Mouse (Mus musculus) intestine, embryonic 16.5 days (tissue): ENCODE measurements around the gene Zfpm1. TPM values are rescaled to one million over a fixed set of nuclear protein-coding genes. Genes with fewer than 3 reads are reported as not detected.

ENCODE experiments used
- ATAC-seq: fragments of 200-750 bp; cut with Nextera tagmentation; 2 replicates; pipeline ENCODE4 v1.8.0; 2017; ENCODE audit warnings: moderate TSS enrichment, moderate library complexity
- H3K27ac ChIP-seq: fragments of 300-500 bp; sonication (generic); 2 replicates; pipeline ENCODE4 v1.5.1; 2014; ENCODE audit warnings: mild to moderate bottlenecking, low read length
- H3K27me3 ChIP-seq: fragments of 300-500 bp; sonication (generic); replicated peaks from 2 replicates; pipeline ENCODE4 v1.6.1; 2014; ENCODE audit warnings: low read length, control low read depth, mixed read lengths; ENCODE audit not compliant: control insufficient read depth, insufficient read depth
- H3K36me3 ChIP-seq: fragments of 300-500 bp; sonication (generic); 2 replicates; pipeline ENCODE4 v1.6.1; 2014; ENCODE audit warnings: low read length, control low read depth; ENCODE audit not compliant: control insufficient read depth, insufficient read depth
- H3K4me1 ChIP-seq: fragments of 300-500 bp; sonication (generic); 2 replicates; pipeline ENCODE4 v1.6.1; 2014; ENCODE audit warnings: low read length, control low read depth, mixed read lengths; ENCODE audit not compliant: control insufficient read depth, insufficient read depth
- H3K4me2 ChIP-seq: fragments of 300-500 bp; sonication (generic); 2 replicates; pipeline ENCODE4 v1.6.1; 2014; ENCODE audit warnings: low read depth, low read length, control low read depth
- H3K4me3 ChIP-seq: fragments of 300-500 bp; sonication (generic); 2 replicates; pipeline ENCODE4 v1.5.1; 2014; ENCODE audit warnings: mild to moderate bottlenecking, low read length
- H3K9ac ChIP-seq: fragments of 300-500 bp; sonication (generic); 2 replicates; pipeline ENCODE4 v1.6.1; 2014; ENCODE audit warnings: low read depth, low read length
- H3K9me3 ChIP-seq: fragments of 300-500 bp; sonication (generic); 2 replicates; pipeline ENCODE4 v1.6.1; 2016; ENCODE audit warnings: low read length, control low read depth; ENCODE audit not compliant: control insufficient read depth
- WGBS: fragments of 180-500 bp; shearing (Covaris S2); extraction: QIAGEN DNeasy Blood & Tissue Kit; methylation state at CpG from one replicate; pipeline ENCODE4 v1.1.7; 2014; 5-methylcytosine and 5-hydroxymethylcytosine counted together
- polyA plus RNA-seq: library from polyadenylated mRNA; unstranded; fragments of >200 nt; fragmentation: Nextera tagmentation; extraction: Ambion mirVana; gene quantifications from 2 replicates; pipeline ENCODE4 v1.2.1, GENCODE M21; 2015

Zfpm1 gene
- polyA plus RNA-seq, 1 experiment from 2014 or later, result 2.6 TPM

DNA sequence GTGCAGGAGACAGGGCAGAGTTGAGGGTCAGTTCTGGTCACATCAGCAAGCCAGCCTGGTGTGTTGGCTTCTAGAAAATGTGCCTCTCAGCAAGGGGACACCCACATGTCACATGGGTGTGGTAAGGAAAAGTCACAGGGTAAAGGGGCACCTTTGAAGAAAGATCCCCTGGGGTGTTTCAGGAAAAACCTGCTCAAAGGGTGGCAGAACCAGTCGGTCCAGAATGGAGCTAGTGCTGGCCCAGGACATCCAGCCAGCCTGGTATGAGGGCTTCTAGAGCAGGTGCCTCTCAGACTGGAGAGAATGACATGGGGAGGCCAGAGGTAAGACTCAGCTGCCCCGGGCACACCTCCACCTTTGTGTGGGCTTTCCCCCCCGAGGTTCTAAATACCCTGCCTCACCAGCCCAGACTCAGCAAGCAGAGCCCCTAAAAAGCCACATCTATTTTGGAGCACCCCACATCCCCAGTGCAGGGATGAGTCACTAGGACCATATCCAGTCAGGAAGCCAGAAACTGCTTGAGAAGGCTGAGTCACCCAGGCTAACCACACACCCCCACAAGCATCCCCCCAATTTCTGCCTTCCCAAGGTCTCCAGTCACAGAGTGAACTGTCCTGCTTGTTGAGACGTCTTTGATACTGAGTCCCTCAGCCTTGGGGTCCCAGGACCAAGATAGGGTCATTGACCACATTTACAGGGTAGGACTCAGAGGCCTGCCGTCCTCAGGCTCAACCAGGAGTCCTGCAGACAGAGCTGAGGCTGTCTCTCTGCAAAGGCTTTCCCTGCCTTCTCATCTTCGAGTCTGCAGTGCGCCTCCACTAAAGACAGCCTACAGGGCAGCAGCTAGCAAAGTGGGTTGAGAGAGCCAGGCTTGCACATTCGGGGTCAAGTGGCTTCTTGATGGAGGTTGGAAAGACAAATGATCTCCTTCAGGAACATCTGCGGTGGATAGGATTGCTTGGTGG, 74.0 kb downstream of the Zfpm1 start:
- Histone ChIP-seq H3K27ac (no peak overlapping the region), H3K4me1 (peaks cover 13% of the 10 kb centered on the region; the same call in 1 of the 2 replicates), H3K4me3 (no peak overlapping the region), H3K9me3 (no peaks in the 10 kb centered on the region), H3K9ac (no peak overlapping the region), H3K27me3 (no peaks in the 10 kb centered on the region), H3K36me3 (no peaks in the 10 kb centered on the region), H3K4me2 (no peak overlapping the region; the same call in 1 of the 2 replicates)
- WGBS, result 58% methylated on average over 9 of the region's 9 CpGs
- peak; percentile 85 for ATAC-seq

DNA sequence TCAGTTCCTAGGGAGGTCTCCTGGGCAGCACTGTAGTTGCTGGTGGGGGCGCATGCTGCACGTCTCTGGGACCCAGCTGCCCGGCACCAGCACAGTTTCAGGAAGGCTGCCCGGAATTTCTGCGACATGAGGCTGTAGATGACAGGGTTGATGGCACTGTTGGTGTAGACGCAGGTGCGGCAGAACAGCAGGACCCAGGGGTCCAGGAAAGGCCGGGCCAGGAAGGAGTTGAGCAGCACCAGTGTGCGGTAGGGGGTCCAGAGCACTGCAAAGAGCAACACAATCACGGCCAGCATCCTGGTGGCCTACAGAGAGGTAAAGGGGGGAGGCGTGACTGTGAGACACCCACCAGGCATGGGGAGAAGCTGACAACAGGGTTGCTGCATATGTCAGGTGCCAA, 75.3 kb downstream of the Zfpm1 start:
- Histone ChIP-seq H3K9me3 (no peaks in the 10 kb centered on the region), H3K27me3 (no peaks in the 10 kb centered on the region), H3K36me3 (no peaks in the 10 kb centered on the region), H3K4me1 (peaks cover 13% of the 10 kb centered on the region; the same call in 1 of the 2 replicates), H3K4me3 (no peak overlapping the region), H3K4me2 (no peak overlapping the region), H3K9ac (0 out of 2 replicates have a peak overlapping the region, but pooled peaks have one; percentile 13), H3K27ac (no peak overlapping the region)
- 60% methylated on average over 11 of the region's 11 CpGs for WGBS
- no peak for ATAC-seq

GRCm38 (mm10) chr8:122357641-122358040, 75.7 kb downstream of the Zfpm1 start:
- H3K9me3 ChIP-seq, result no peaks in the 10 kb centered on the region
- H3K4me3 ChIP-seq, result no peak overlapping the region
- no peaks in the 10 kb centered on the region for H3K27me3 ChIP-seq
- ATAC-seq, result no peak
- H3K36me3 ChIP-seq, result no peaks in the 10 kb centered on the region
- no peak overlapping the region for H3K4me2 ChIP-seq
- no peak overlapping the region for H3K9ac ChIP-seq
- WGBS, result 71% methylated on average over 5 of the region's 5 CpGs
- peaks cover 13% of the 10 kb centered on the region; the same call in 1 of the 2 replicates for H3K4me1 ChIP-seq
- no peak overlapping the region for H3K27ac ChIP-seq

- ATAC-seq, result no peak
- Histone ChIP-seq H3K4me2 (no peak overlapping the region), H3K36me3 (no peaks in the 10 kb centered on the region), H3K27me3 (no peaks in the 10 kb centered on the region), H3K4me1 (peaks cover 10% of the 10 kb centered on the region; the same call in 1 of the 2 replicates), H3K9me3 (no peaks in the 10 kb centered on the region), H3K4me3 (no peak overlapping the region), H3K9ac (no peak overlapping the region), H3K27ac (no peak overlapping the region)
- 78% methylated on average over 15 of the region's 15 CpGs for whole genome bisulfite sequencing
These were observed 77.3 kb downstream of the Zfpm1 start for GRCm38 (mm10) chr8:122359111-122359775.

DNA sequence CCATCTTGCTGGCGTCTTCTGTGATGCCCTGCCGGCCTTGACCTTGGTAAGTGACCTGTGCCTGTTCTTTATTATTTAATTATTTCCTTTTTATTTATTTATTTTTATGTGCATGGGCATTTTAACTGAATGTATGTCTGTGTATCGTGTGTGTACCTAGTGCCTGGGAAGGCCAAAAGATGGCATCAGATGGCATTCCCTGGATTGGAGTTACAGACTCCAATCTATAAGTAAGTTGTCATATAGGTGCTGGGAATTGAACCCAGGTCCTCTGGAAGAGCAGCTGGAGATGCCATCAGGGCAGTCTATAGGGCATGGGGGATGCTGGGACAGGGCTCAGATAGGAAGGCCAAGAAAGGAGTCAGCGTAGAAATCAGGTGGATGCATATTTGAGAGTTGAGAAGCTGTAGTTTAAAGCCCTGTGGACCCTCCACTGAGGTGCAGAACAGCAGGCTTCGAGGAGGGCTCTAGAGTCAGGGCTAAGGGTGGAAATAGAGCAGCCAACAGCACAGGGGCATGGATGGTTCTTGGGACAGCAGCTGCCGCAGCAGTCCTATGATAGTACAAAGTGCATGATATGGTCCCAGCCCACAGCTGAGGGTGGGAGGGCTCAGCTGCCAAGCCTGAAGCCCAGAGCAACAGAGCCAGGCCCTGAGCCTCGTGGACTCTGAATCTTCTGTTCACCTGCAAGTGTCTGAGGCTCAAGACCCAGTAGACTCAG, 78.9 kb downstream of the Zfpm1 start, which contains the start of gene Trhr2:
Trhr2 (minus strand) TSS at position 51 of the 721 bp plus-strand sequence.
- Histone ChIP-seq H3K9ac (no peak within 1 kb of the TSS), H3K27ac (no peak within 1 kb of the TSS), H3K4me2 (no peak within 1 kb of the TSS), H3K36me3 (no peaks in the 10 kb centered on the region), H3K4me3 (no peak within 1 kb of the TSS), H3K9me3 (no peaks in the 10 kb centered on the region), H3K27me3 (no peaks in the 10 kb centered on the region), H3K4me1 (peaks cover 3% of the 10 kb centered on the region; the same call in 1 of the 2 replicates)
- ATAC-seq, result peak; percentile 70; the same call in 1 of the 2 replicates
- 71% methylated on average over 7 of the region's 7 CpGs for WGBS

DNA sequence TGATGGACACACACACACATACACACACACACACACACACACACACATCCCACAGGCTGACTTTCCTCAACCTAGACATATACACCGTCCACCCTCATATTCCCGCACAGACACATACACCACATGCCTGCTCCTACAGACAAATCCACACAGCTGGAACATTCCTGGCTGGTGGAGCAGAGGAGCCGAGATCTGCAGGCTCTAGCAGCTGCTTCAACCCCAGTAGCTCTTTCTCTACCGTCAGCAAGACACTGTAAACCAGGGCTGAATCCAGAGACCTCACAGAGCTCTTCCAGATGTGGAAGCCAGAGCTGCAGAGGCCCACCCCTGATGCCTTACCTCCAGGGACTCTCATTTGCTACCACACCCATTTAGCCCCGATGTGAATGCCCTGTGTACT, 80.3 kb downstream of the Zfpm1 start:
- Histone ChIP-seq H3K4me1 (no peaks in the 10 kb centered on the region), H3K4me2 (no peak overlapping the region), H3K27me3 (no peaks in the 10 kb centered on the region), H3K9ac (no peak overlapping the region), H3K4me3 (no peak overlapping the region), H3K9me3 (no peaks in the 10 kb centered on the region), H3K27ac (no peak overlapping the region), H3K36me3 (no peaks in the 10 kb centered on the region)
- WGBS, result 38% methylated on average over 5 of the region's 5 CpGs
- ATAC-seq, result peak; percentile 18; the same call in 1 of the 2 replicates

DNA sequence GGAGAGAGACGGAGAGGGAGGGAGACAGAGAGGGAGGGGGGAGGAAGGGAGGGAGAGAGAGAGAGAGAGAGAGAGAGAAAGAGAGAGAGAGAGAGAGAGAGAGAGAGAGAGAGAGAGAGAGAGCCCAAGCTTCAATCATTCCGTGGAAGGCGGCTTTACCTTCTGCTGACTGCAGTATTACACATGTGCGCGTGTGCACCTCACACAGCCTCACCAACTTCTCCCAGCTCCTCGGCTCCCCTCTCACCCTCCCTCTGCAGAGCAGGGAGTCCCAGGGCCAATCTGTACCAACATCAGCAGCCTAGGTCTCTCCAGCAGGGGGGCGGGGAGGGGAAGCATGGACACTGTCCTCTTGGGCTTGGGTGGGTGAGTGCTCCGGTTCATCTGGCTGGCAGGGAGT, 81.0 kb downstream of the Zfpm1 start:
- no peaks in the 10 kb centered on the region for H3K27me3 ChIP-seq
- no peak overlapping the region for H3K9ac ChIP-seq
- 30% methylated on average over 8 of the region's 8 CpGs for WGBS
- H3K4me3 ChIP-seq, result no peak overlapping the region
- no peak for ATAC-seq
- no peak overlapping the region for H3K27ac ChIP-seq
- no peaks in the 10 kb centered on the region for H3K36me3 ChIP-seq
- H3K4me2 ChIP-seq, result no peak overlapping the region
- no peaks in the 10 kb centered on the region for H3K9me3 ChIP-seq
- H3K4me1 ChIP-seq, result no peaks in the 10 kb centered on the region

DNA sequence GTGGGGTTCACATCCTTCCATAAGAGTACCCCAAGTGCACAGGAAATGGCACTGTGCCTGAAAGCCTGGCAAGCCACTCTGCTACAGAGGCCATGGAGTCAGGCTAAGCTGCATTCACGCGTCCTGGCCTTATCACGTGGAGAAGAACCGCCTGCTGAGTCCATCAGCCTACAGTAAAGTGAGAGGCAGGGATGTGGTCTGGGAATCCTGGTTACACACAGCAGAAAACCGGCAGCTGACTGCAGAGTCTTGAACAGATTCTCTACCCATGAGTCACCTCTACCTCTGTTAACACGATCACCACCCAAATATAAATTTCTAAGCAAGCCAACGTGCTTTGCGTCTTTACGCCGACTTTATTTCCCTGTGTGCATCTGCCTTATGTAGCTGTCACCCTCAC, 86.6 kb downstream of the Zfpm1 start:
- H3K4me3 ChIP-seq, result no peak overlapping the region
- no peaks in the 10 kb centered on the region for H3K27me3 ChIP-seq
- no peak overlapping the region for H3K4me2 ChIP-seq
- no peak overlapping the region for H3K9ac ChIP-seq
- H3K4me1 ChIP-seq, result no peaks in the 10 kb centered on the region
- no peaks in the 10 kb centered on the region for H3K9me3 ChIP-seq
- no peaks in the 10 kb centered on the region for H3K36me3 ChIP-seq
- 68% methylated on average over 10 of the region's 10 CpGs for WGBS
- H3K27ac ChIP-seq, result no peak overlapping the region
- ATAC-seq, result no peak

DNA sequence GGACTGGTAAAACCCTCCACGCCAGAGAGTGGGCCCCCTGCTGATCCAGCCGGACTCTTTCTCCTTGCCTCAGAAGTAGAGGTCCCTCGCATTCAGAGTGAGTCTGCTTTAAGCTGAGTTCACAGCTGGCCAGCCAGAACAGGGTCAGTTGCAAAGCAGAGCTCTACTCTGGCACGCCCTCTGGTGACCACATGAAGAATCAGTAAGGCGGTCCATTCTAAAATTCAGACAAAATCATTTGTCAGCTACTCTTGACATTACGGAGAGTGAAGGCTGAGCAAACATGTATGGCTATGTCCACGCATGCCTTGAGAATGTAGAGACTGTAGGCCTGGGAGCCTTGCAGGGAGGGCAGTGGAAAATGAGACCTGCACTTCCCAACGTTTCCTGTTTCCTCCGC, 87.7 kb downstream of the Zfpm1 start:
- Histone ChIP-seq H3K4me2 (no peak overlapping the region), H3K27me3 (no peaks in the 10 kb centered on the region), H3K9me3 (no peaks in the 10 kb centered on the region), H3K4me3 (no peak overlapping the region), H3K36me3 (no peaks in the 10 kb centered on the region), H3K4me1 (no peaks in the 10 kb centered on the region), H3K9ac (no peak overlapping the region), H3K27ac (no peak overlapping the region)
- WGBS, result 7% methylated on average over 9 of the region's 9 CpGs
- ATAC-seq, result peak; percentile 66
